Mouse (Mus musculus): Measurements from ENCODE around the gene Tmem110. TPM values are rescaled to one million over a fixed set of nuclear protein-coding genes. Genes with fewer than 3 reads are reported as not detected.

Gene Tmem110
- polyA plus RNA-seq, 1 experiment from 2014 or later, result 37.6 TPM

DNA sequence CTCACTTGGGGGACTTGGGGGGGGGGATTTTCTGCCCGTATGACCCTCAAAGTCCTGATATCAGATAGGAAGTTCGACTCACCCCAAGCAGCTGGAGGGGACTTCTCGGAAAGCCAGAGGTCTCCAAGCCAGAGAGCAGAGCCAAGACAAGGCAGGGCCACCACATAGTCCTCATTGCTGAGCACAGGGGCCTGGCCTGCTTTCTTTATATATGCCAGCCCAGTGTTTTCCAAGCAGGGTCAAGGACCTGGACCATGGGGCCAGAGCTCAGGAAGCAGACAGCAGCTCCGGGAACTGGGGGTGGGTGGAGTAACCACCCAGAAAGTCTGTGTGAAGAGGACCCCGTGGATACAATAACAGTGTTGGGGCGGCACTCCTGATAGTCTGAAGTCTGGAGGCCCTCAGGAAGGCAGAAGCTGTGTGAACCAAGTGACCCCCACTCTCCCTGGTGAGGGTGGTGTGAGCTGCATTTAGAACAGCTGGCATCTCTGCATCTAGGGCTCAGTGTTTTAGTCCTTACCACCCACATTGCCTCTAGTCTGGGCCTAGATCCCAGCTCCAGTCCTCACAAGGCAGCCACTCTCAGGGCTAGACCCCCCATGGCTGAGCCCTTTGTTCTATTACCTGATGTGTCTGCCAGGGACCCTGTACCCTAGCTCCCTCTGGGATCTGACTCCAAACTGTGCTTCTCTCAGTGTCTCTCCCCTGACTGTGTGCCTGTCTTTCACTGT lies 98.2 kb downstream of the Tmem110 start, which contains the start of gene Itih3:
TSS of gene Itih3 (minus strand) at position 386 of the 731 bp plus-strand sequence.
- WGBS, result 81% methylated on average over 6 of the region's 6 CpGs
- H3K9me3 ChIP-seq (replicated peaks), result no peaks in the 10 kb centered on the region
- no peaks in the 10 kb centered on the region for H3K4me1 ChIP-seq
- no peak within 1 kb of the TSS for H3K27ac ChIP-seq
- DNase-seq (ENCODE audit: low spot score), result no peak
- H3K4me3 ChIP-seq, result no peak within 1 kb of the TSS
- H3K36me3 ChIP-seq, result no peaks in the 10 kb centered on the region
- no peaks in the 10 kb centered on the region for H3K27me3 ChIP-seq (ENCODE audit: low read depth, poor library complexity, severe bottlenecking)

DNA sequence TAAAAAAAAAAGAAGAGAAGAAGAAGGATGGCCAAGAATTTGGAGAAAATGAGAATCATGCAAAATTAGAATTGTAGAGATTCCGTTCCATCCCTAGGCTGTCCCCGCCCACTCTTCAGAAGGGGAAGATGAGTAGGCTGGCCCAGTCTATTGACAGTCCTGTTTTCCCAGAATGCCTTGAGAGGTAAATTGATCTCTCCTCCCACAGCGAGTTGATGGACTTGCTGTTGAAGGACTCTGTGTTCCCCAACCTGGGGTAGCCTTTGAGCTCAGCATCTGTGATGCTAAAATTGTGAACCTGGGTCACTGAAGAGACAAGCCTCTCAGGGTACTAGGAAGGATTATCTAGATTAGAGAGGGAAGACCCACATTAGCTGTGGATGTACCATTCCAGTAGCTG lies 100.1 kb downstream of the Tmem110 start:
- WGBS, result 91% methylated on average over 3 of the region's 3 CpGs
- DNase-seq (ENCODE audit: low spot score), result no peak

More for the DNA sequence above, 100.1 kb downstream of the Tmem110 start:
- Histone ChIP-seq H3K36me3 (no peaks in the 10 kb centered on the region), H3K27ac (no peak overlapping the region), H3K9me3 (replicated peaks) (no peaks in the 10 kb centered on the region), H3K4me3 (no peak overlapping the region), H3K27me3 (ENCODE audit: low read depth, poor library complexity, severe bottlenecking) (no peaks in the 10 kb centered on the region), H3K4me1 (no peaks in the 10 kb centered on the region)

Other genes with a start within 250 kb of the Tmem110 start
- 26.0 and 36.8 TPM in 2 replicates for gene Prkcd, start 199.4 kb upstream of the Tmem110 start, polyA plus RNA-seq (2016; fragmentation: Nextera tagmentation; extraction: Ambion mirVana)
- gene Rft1, start 171.2 kb upstream of the Tmem110 start, polyA plus RNA-seq (2016; fragmentation: Nextera tagmentation; extraction: Ambion mirVana), result 16.6 and 19.3 TPM in 2 replicates
- 16.5 and 17.5 TPM in 2 replicates for gene Sfmbt1, start 110.7 kb upstream of the Tmem110 start, polyA plus RNA-seq (2016; fragmentation: Nextera tagmentation; extraction: Ambion mirVana)
- 0.28 and 0.30 TPM in 2 replicates for gene Mustn1, start 53.6 kb downstream of the Tmem110 start, polyA plus RNA-seq (2016; fragmentation: Nextera tagmentation; extraction: Ambion mirVana)
- gene Itih4, start 60.9 kb downstream of the Tmem110 start, polyA plus RNA-seq (2016; fragmentation: Nextera tagmentation; extraction: Ambion mirVana), result not detected in 2 replicates
- not detected in 2 replicates for gene Itih3, start 98.2 kb downstream of the Tmem110 start, polyA plus RNA-seq (2016; fragmentation: Nextera tagmentation; extraction: Ambion mirVana)
- gene Itih1, start 117.7 kb downstream of the Tmem110 start, polyA plus RNA-seq (2016; fragmentation: Nextera tagmentation; extraction: Ambion mirVana), result not detected in 2 replicates
- gene Nek4, start 125.8 kb downstream of the Tmem110 start, polyA plus RNA-seq (2016; fragmentation: Nextera tagmentation; extraction: Ambion mirVana), result 19.7 and 19.8 TPM in 2 replicates
- 28.4 and 38.2 TPM in 2 replicates for gene Glt8d1, start 175.8 kb downstream of the Tmem110 start, polyA plus RNA-seq (2016; fragmentation: Nextera tagmentation; extraction: Ambion mirVana)
- 259 and 262 TPM in 2 replicates for gene Spcs1, start 176.1 kb downstream of the Tmem110 start, polyA plus RNA-seq (2016; fragmentation: Nextera tagmentation; extraction: Ambion mirVana)
- 143 and 186 TPM in 2 replicates for gene Pbrm1, start 193.5 kb downstream of the Tmem110 start, polyA plus RNA-seq (2016; fragmentation: Nextera tagmentation; extraction: Ambion mirVana)
- 135 and 173 TPM in 2 replicates for gene Gnl3, start 193.6 kb downstream of the Tmem110 start, polyA plus RNA-seq (2016; fragmentation: Nextera tagmentation; extraction: Ambion mirVana)

Data from limb, embryonic 10.5 days (tissue).